Comparison of ENCODE assay signal across 28 mouse cellular contexts in the genomic region with DNA sequence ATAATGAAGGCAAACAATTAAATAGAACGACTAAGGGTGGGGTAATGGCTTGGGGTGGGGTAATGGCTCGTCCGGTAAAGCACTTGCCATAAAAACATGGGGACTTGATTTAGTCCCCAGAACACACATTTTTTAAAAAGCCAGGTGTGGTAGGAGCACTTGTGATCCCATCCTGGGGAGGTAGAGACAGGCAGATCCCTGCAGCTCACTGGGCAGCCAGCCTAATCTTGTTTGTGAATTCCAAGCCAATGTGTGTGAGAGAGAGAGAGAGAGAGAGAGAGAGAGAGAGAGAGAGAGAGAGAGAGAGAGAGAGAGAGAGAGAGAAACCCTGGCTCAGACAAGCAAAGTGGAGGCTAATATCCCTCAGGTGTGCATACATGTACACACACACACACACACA. TPM values are rescaled to one million over a fixed set of nuclear protein-coding genes. Genes with fewer than 3 reads are reported as not detected.
A peak's percentile ranks its signal among the peaks of the same experiment; 100 is the strongest.
DNase-seq lines count a peak whose midpoint lies in the region; ATAC-seq and TF ChIP-seq lines count a peak whose summit lies in the region.
"Had no signal": no experiment of that assay in that cellular context is flagged by ENCODE, and none has a peak within 500 bp of the region (broad histone marks: within the 10 kb centered on the region; RNA-seq: fewer than 3 reads in every experiment).

No protein-coding gene starts in this region.

- TF ChIP-seq EP300 in heart, postnatal 0 days (IDR thresholded peaks at IDR 0.05; ENCODE audit: low read depth): no peak

- peaks cover 13% of the 10 kb centered on the region; the same call in 1 of the 2 replicates for H3K4me1 ChIP-seq in heart, postnatal 0 days (ENCODE audit: control insufficient read depth, insufficient read depth)
- H3K4me1 ChIP-seq in heart, embryonic 10.5 days: peaks cover 25% of the 10 kb centered on the region
- no peaks in the 10 kb centered on the region for H3K4me1 ChIP-seq in midbrain, embryonic 14.5 days (ENCODE audit: control insufficient read depth, insufficient read depth, low read length)
- H3K4me1 ChIP-seq: embryonic facial prominence, embryonic 12.5 days; limb, embryonic 13.5 days had no signal

- no peaks in the 10 kb centered on the region for H3K27me3 ChIP-seq in heart, postnatal 0 days (ENCODE audit: control insufficient read depth, insufficient read depth, low read length)
- no peaks in the 10 kb centered on the region for H3K27me3 ChIP-seq in heart, embryonic 10.5 days (ENCODE audit: insufficient read depth, poor library complexity, severe bottlenecking)
- H3K27me3 ChIP-seq in midbrain, embryonic 14.5 days (ENCODE audit: control insufficient read depth, insufficient read depth, low read length): no peaks in the 10 kb centered on the region
- H3K27me3 ChIP-seq: embryonic facial prominence, embryonic 12.5 days; heart, embryonic 15.5 days; limb, embryonic 13.5 days; liver, embryonic 12.5 days had no signal

- peak overlapping the region; percentile 49; the same call in 1 of the 2 replicates for H3K27ac ChIP-seq in heart, postnatal 0 days (ENCODE audit: low read depth)
- H3K27ac ChIP-seq in heart, embryonic 10.5 days: no peak overlapping the region
- H3K27ac ChIP-seq in midbrain, embryonic 14.5 days (replicated peaks; ENCODE audit: low read depth, low read length): no peak overlapping the region
- H3K27ac ChIP-seq: embryonic facial prominence, embryonic 12.5 days; hindbrain, embryonic 14.5 days; kidney, postnatal 0 days; limb, embryonic 13.5 days; liver, embryonic 12.5 days; stomach, postnatal 0 days had no signal

- TF ChIP-seq CTCF in heart, postnatal 0 days (IDR thresholded peaks at IDR 0.05; ENCODE audit: low read depth): no peak

- no peak overlapping the region for H3K4me3 ChIP-seq in heart, postnatal 0 days (ENCODE audit: low read depth, low read length)
- H3K4me3 ChIP-seq in heart, embryonic 10.5 days: no peak overlapping the region
- H3K4me3 ChIP-seq in midbrain, embryonic 14.5 days (replicated peaks; ENCODE audit: low read depth, low read length): no peak overlapping the region
- H3K4me3 ChIP-seq: embryonic facial prominence, embryonic 12.5 days; heart, embryonic 15.5 days; limb, embryonic 13.5 days; liver, embryonic 12.5 days had no signal

- no peak overlapping the region for H3K4me2 ChIP-seq in heart, postnatal 0 days (ENCODE audit: low read depth, low read length)
- no peak overlapping the region for H3K4me2 ChIP-seq in midbrain, embryonic 14.5 days (ENCODE audit: low read length)
- H3K4me2 ChIP-seq: embryonic facial prominence, embryonic 12.5 days; heart, embryonic 15.5 days; hindbrain, embryonic 14.5 days; limb, embryonic 13.5 days; liver, embryonic 12.5 days; midbrain, embryonic 11.5 days had no signal

- no peak overlapping the region for H3K9ac ChIP-seq in heart, postnatal 0 days (replicated peaks; ENCODE audit: low read depth, low read length)
- no peak overlapping the region for H3K9ac ChIP-seq in midbrain, embryonic 14.5 days (replicated peaks; ENCODE audit: low read length)
- H3K9ac ChIP-seq: embryonic facial prominence, embryonic 12.5 days; heart, embryonic 15.5 days; hindbrain, embryonic 14.5 days; limb, embryonic 13.5 days; liver, embryonic 12.5 days had no signal

- DNase-seq in cerebellum, adult 11-12 months: peak; percentile 55
- no peak for DNase-seq in heart, postnatal 0 days (ENCODE audit: low spot score)
- DNase-seq in heart, embryonic 10.5 days (ENCODE audit: low spot score): no peak
- peak; percentile 60 for DNase-seq in cerebellum, adult 9-11 months
- DNase-seq in midbrain, embryonic 14.5 days: no peak
- no peak for DNase-seq in kidney, adult 18-20 months
- DNase-seq: kidney, adult 2 months; layer of hippocampus, adult 9-11 months; lung, adult 2 months; lung, postnatal 14 days; right cerebral cortex, postnatal 14 days; thymus, adult 2 months; thymus, postnatal 4 days had no signal

- H3K36me3 ChIP-seq in heart, postnatal 0 days (replicated peaks; ENCODE audit: control insufficient read depth, insufficient read depth, low read length): no peaks in the 10 kb centered on the region
- no peaks in the 10 kb centered on the region for H3K36me3 ChIP-seq in heart, embryonic 10.5 days
- no peaks in the 10 kb centered on the region for H3K36me3 ChIP-seq in midbrain, embryonic 14.5 days (ENCODE audit: control insufficient read depth, insufficient read depth, low read length)
- H3K36me3 ChIP-seq: embryonic facial prominence, embryonic 12.5 days; heart, embryonic 15.5 days; limb, embryonic 13.5 days; liver, embryonic 12.5 days had no signal

- 71% methylated on average over 3 of the region's 3 CpGs for WGBS in heart, postnatal 0 days
- whole genome bisulfite sequencing in heart, embryonic 10.5 days: 72% methylated on average over 3 of the region's 3 CpGs
- WGBS in midbrain, embryonic 14.5 days: 71% methylated on average over 3 of the region's 3 CpGs

- no peaks in the 10 kb centered on the region for H3K9me3 ChIP-seq in heart, postnatal 0 days (replicated peaks; ENCODE audit: control insufficient read depth, low read length)
- H3K9me3 ChIP-seq in heart, embryonic 10.5 days: no peaks in the 10 kb centered on the region
- no peaks in the 10 kb centered on the region for H3K9me3 ChIP-seq in midbrain, embryonic 14.5 days (ENCODE audit: control insufficient read depth, low read length)
- H3K9me3 ChIP-seq: embryonic facial prominence, embryonic 12.5 days; heart, embryonic 15.5 days; limb, embryonic 13.5 days; liver, embryonic 12.5 days had no signal

- ATAC-seq in cerebellum, adult (ENCODE audit: insufficient number of reproducible peaks, low FRiP score, low TSS enrichment): no peak
- ATAC-seq in heart, postnatal 0 days (ENCODE audit: insufficient read depth, low read depth): peak; percentile 17; the same call in 1 of the 2 replicates
- no peak for ATAC-seq in midbrain, embryonic 14.5 days (ENCODE audit: low FRiP score, low TSS enrichment)
- ATAC-seq: inflammation-experienced regulatory T-cells, adult 6 months had no signal

RNA-seq across cellular contexts. Expression of a gene that starts 9.8 kb away (rescaled TPM):
- total RNA-seq in heart, postnatal 0 days (2014; rRNA removed; ENCODE audit: low replicate concordance): 1.6 and 1.7 TPM in 2 replicates
- polyA plus RNA-seq in heart, postnatal 0 days (2015; fragmentation: Nextera tagmentation; extraction: Ambion mirVana): 2.9 TPM in 2 replicates
- 0.52 and 0.54 TPM in 2 replicates for polyA plus RNA-seq in heart, embryonic 10.5 days (2016; fragmentation: Nextera tagmentation; extraction: Ambion mirVana)
- 3.5 and 6.4 TPM in 2 replicates for polyA plus RNA-seq in midbrain, embryonic 14.5 days (2014; fragmentation: Nextera tagmentation; extraction: Ambion mirVana)
- total RNA-seq: megakaryocyte progenitor cell, adult 5-6 weeks; monocyte, adult 5-6 weeks had no signal
- polyA plus RNA-seq: inflammation-experienced regulatory T-cells, adult 6 months; kidney, postnatal 0 days; large intestine, adult 2 months; liver, embryonic 12.5 days had no signal

RNA-seq across cellular contexts. Expression of a gene that starts 53.6 kb away (rescaled TPM):
- not detected in 2 replicates for total RNA-seq in heart, postnatal 0 days (2014; rRNA removed; ENCODE audit: low replicate concordance)
- not detected in 2 replicates for polyA plus RNA-seq in heart, postnatal 0 days (2015; fragmentation: Nextera tagmentation; extraction: Ambion mirVana)
- 0.04 TPM in 1 of 2 replicates, not detected in the other for polyA plus RNA-seq in heart, embryonic 10.5 days (2016; fragmentation: Nextera tagmentation; extraction: Ambion mirVana)
- polyA plus RNA-seq in midbrain, embryonic 14.5 days (2014; fragmentation: Nextera tagmentation; extraction: Ambion mirVana): not detected in 2 replicates
- total RNA-seq: gastrocnemius, postnatal 4 days; left cerebral cortex, postnatal 25 days; megakaryocyte progenitor cell, adult 5-6 weeks; monocyte, adult 5-6 weeks had no signal
- polyA plus RNA-seq: hindbrain, embryonic 14.5 days; inflammation-experienced regulatory T-cells, adult 6 months; kidney, adult 2 months; large intestine, adult 2 months; liver, embryonic 12.5 days had no signal

Comparison
In these comparisons a context has a peak if more than half of its experiments do, and no peak if none do; other contexts are left out.
1. DNase-seq: peak in cerebellum, adult 11-12 months (single experiment) and cerebellum, adult 9-11 months (single experiment); none in heart, postnatal 0 days (single experiment), heart, embryonic 10.5 days (single experiment), midbrain, embryonic 14.5 days (single experiment) and kidney, adult 18-20 months (single experiment).